In genomic region chr19:4515746-4516145, GRCm38 (mm10) we compare ENCODE assay signal across 12 mouse cellular contexts. TPM values are rescaled to one million over a fixed set of nuclear protein-coding genes. Genes with fewer than 3 reads are reported as not detected.
DNase-seq lines count a peak whose midpoint lies in the region; ATAC-seq and TF ChIP-seq lines count a peak whose summit lies in the region.
"Had no signal": no experiment of that assay in that cellular context is flagged by ENCODE, and none has a peak within 500 bp of the region (broad histone marks: within the 10 kb centered on the region; RNA-seq: fewer than 3 reads in every experiment).

No protein-coding gene starts in this region.

- H3K4me3 ChIP-seq in heart, embryonic 13.5 days, result no peak overlapping the region
- no peak overlapping the region for H3K4me3 ChIP-seq in heart, adult 2 months
- no peak overlapping the region for H3K4me3 ChIP-seq in neural tube, embryonic 11.5 days (ENCODE audit: low read depth, low read length)
- H3K4me3 ChIP-seq in hindbrain, embryonic 11.5 days (ENCODE audit: low read depth, low read length), result no peak overlapping the region
- H3K4me3 ChIP-seq in stomach, embryonic 15.5 days (replicated peaks), result no peak overlapping the region
- H3K4me3 ChIP-seq in heart, embryonic 10.5 days, result no peak overlapping the region

- peaks cover 10% of the 10 kb centered on the region for H3K27me3 ChIP-seq in heart, embryonic 13.5 days (replicated peaks)
- no peaks in the 10 kb centered on the region for H3K27me3 ChIP-seq in heart, adult 2 months (ENCODE audit: control insufficient read depth, insufficient read depth, low read length)
- no peaks in the 10 kb centered on the region for H3K27me3 ChIP-seq in neural tube, embryonic 11.5 days (ENCODE audit: control insufficient read depth, insufficient read depth, low read length)
- H3K27me3 ChIP-seq in hindbrain, embryonic 11.5 days (ENCODE audit: control insufficient read depth, insufficient read depth, low read length), result no peaks in the 10 kb centered on the region
- no peaks in the 10 kb centered on the region for H3K27me3 ChIP-seq in stomach, embryonic 15.5 days (replicated peaks)
- no peaks in the 10 kb centered on the region for H3K27me3 ChIP-seq in heart, embryonic 10.5 days (ENCODE audit: insufficient read depth, poor library complexity, severe bottlenecking)

- H3K36me3 ChIP-seq in heart, embryonic 13.5 days, result no peaks in the 10 kb centered on the region
- no peaks in the 10 kb centered on the region for H3K36me3 ChIP-seq in heart, adult 2 months (ENCODE audit: control insufficient read depth, insufficient read depth, low read length)
- H3K36me3 ChIP-seq in neural tube, embryonic 11.5 days (ENCODE audit: control insufficient read depth, insufficient read depth, low read length), result no peaks in the 10 kb centered on the region
- no peaks in the 10 kb centered on the region for H3K36me3 ChIP-seq in hindbrain, embryonic 11.5 days (ENCODE audit: control insufficient read depth, insufficient read depth, low read length)
- H3K36me3 ChIP-seq in stomach, embryonic 15.5 days, result no peaks in the 10 kb centered on the region
- H3K36me3 ChIP-seq in heart, embryonic 10.5 days, result no peaks in the 10 kb centered on the region

- no peaks in the 10 kb centered on the region for H3K79me2 ChIP-seq in heart, adult 2 months (replicated peaks; ENCODE audit: control insufficient read depth, insufficient read depth, low read length)

- ATAC-seq in heart, embryonic 13.5 days (ENCODE audit: extremely low read depth, insufficient number of reproducible peaks, low FRiP score, low TSS enrichment), result no peak
- ATAC-seq in neural tube, embryonic 11.5 days (ENCODE audit: insufficient read depth, low FRiP score, low TSS enrichment), result no peak
- ATAC-seq in hindbrain, embryonic 11.5 days (ENCODE audit: low FRiP score), result no peak
- peak; percentile 39; the same call in 1 of the 2 replicates for ATAC-seq in stomach, embryonic 15.5 days (ENCODE audit: insufficient read depth, low FRiP score, low read depth)

- no peak overlapping the region for H3K4me2 ChIP-seq in heart, embryonic 13.5 days
- H3K4me2 ChIP-seq in neural tube, embryonic 11.5 days (ENCODE audit: low read depth), result no peak overlapping the region
- H3K4me2 ChIP-seq in hindbrain, embryonic 11.5 days (replicated peaks; ENCODE audit: low read depth, low read length), result no peak overlapping the region
- no peak overlapping the region for H3K4me2 ChIP-seq in stomach, embryonic 15.5 days

- 0 out of 2 replicates have a peak overlapping the region, but pooled peaks have one; percentile 1 for H3K9ac ChIP-seq in heart, embryonic 13.5 days
- no peak overlapping the region for H3K9ac ChIP-seq in heart, adult 2 months (ENCODE audit: low read depth, low read length)
- H3K9ac ChIP-seq in neural tube, embryonic 11.5 days (ENCODE audit: low read length), result no peak overlapping the region
- no peak overlapping the region for H3K9ac ChIP-seq in hindbrain, embryonic 11.5 days (ENCODE audit: low read depth, low read length)
- H3K9ac ChIP-seq in stomach, embryonic 15.5 days, result no peak overlapping the region

- peaks cover 20% of the 10 kb centered on the region for H3K4me1 ChIP-seq in heart, embryonic 13.5 days
- H3K4me1 ChIP-seq in heart, adult 2 months (ENCODE audit: control insufficient read depth, insufficient read depth, low read length), result peaks cover 4% of the 10 kb centered on the region; the same call in 1 of the 2 replicates
- peaks cover 6% of the 10 kb centered on the region; the same call in 1 of the 2 replicates for H3K4me1 ChIP-seq in neural tube, embryonic 11.5 days (ENCODE audit: control insufficient read depth, insufficient read depth, low read length)
- no peaks in the 10 kb centered on the region for H3K4me1 ChIP-seq in hindbrain, embryonic 11.5 days (replicated peaks; ENCODE audit: control insufficient read depth, insufficient read depth, low read length)
- H3K4me1 ChIP-seq in stomach, embryonic 15.5 days, result peaks cover 12% of the 10 kb centered on the region
- peaks cover 24% of the 10 kb centered on the region for H3K4me1 ChIP-seq in heart, embryonic 10.5 days

- 0 out of 2 replicates have a peak overlapping the region, but pooled peaks have one; percentile 20 for H3K27ac ChIP-seq in heart, embryonic 13.5 days (replicated peaks)
- no peak overlapping the region for H3K27ac ChIP-seq in heart, adult 2 months
- no peak overlapping the region for H3K27ac ChIP-seq in neural tube, embryonic 11.5 days (ENCODE audit: low read depth, low read length)
- no peak overlapping the region for H3K27ac ChIP-seq in hindbrain, embryonic 11.5 days (ENCODE audit: low read depth, low read length)
- H3K27ac ChIP-seq in stomach, embryonic 15.5 days, result peak overlapping the region; percentile 8; the same call in 1 of the 2 replicates
- no peak overlapping the region for H3K27ac ChIP-seq in heart, embryonic 10.5 days

- TF ChIP-seq POLR2A in heart, adult 2 months (IDR thresholded peaks at IDR 0.05; ENCODE audit: insufficient read depth, low read depth, low read length), result no peak

- H3K9me3 ChIP-seq in heart, embryonic 13.5 days, result no peaks in the 10 kb centered on the region
- H3K9me3 ChIP-seq in neural tube, embryonic 11.5 days (ENCODE audit: control insufficient read depth, low read length), result no peaks in the 10 kb centered on the region
- H3K9me3 ChIP-seq in hindbrain, embryonic 11.5 days (ENCODE audit: control insufficient read depth, low read length), result no peaks in the 10 kb centered on the region
- H3K9me3 ChIP-seq in stomach, embryonic 15.5 days, result no peaks in the 10 kb centered on the region
- H3K9me3 ChIP-seq in heart, embryonic 10.5 days, result no peaks in the 10 kb centered on the region

- WGBS in heart, embryonic 13.5 days, result 35% methylated on average over 2 of the region's 2 CpGs
- 50% methylated on average over 2 of the region's 2 CpGs for WGBS in heart, adult 2 months
- WGBS in neural tube, embryonic 11.5 days, result 52% methylated on average over 2 of the region's 2 CpGs
- 64% methylated on average over 2 of the region's 2 CpGs for WGBS in hindbrain, embryonic 11.5 days
- 34% methylated on average over 2 of the region's 2 CpGs for WGBS in stomach, embryonic 15.5 days
- 47% methylated on average over 2 of the region's 2 CpGs for WGBS in heart, embryonic 10.5 days

- no peak for TF ChIP-seq CTCF in heart, adult 2 months (IDR thresholded peaks at IDR 0.05)

- TF ChIP-seq EP300 in heart, adult 2 months (IDR thresholded peaks at IDR 0.05; ENCODE audit: insufficient read depth, low read depth, low read length), result no peak

- intact Hi-C loops in heart, adult 2 months (cut with DNase I), result loop anchor here (10.0 kb wide), 1 partner anchor 319 kb away; the partner anchor contains the start of genes Ccdc87 and Ccs

- no peak for DNase-seq in heart, adult 2 months
- peak; percentile 50 for DNase-seq in neural tube, embryonic 11.5 days (ENCODE audit: low spot score)
- no peak for DNase-seq in neural tube, embryonic 10.5 days (ENCODE audit: extremely low spot score, low spot score)
- DNase-seq in hindbrain, embryonic 11.5 days (ENCODE audit: low spot score), result peak; percentile 38
- DNase-seq in gastrocnemius, adult 8-10 months (ENCODE audit: low spot score in 2 of 2), result no peak
- DNase-seq in heart, embryonic 10.5 days (ENCODE audit: low spot score), result no peak
- DNase-seq: right cerebral cortex, postnatal 14 days; thymus, postnatal 36 days had no signal

RNA-seq across cellular contexts. Expression of gene Pcx, which starts 5.5 kb away (rescaled TPM):
- 11.6 and 13.1 TPM in 2 replicates for polyA plus RNA-seq in heart, embryonic 13.5 days (2015; fragmentation: Nextera tagmentation; extraction: Ambion mirVana)
- total RNA-seq in heart, adult 2 months (2021), result 10 to 100 TPM; 44.8 to 52.5 TPM
- 25.1 and 39.0 TPM in 2 replicates for polyA plus RNA-seq in heart, adult 2 months (2012; rRNA removed)
- 19.3 and 19.6 TPM in 2 replicates for polyA plus RNA-seq in neural tube, embryonic 11.5 days (2014; fragmentation: Nextera tagmentation; extraction: Ambion mirVana)
- 11.8 and 13.4 TPM in 2 replicates for polyA plus RNA-seq in hindbrain, embryonic 11.5 days (2014; fragmentation: Nextera tagmentation; extraction: Ambion mirVana)
- 18.0 and 19.1 TPM in 2 replicates for polyA plus RNA-seq in stomach, embryonic 15.5 days (2015; fragmentation: Nextera tagmentation; extraction: Ambion mirVana)
- 100 to 1,000 TPM in 2 of 4 experiments, 10 to 100 TPM in 2; 60.2 to 229 (median 114) TPM for total RNA-seq in gastrocnemius, adult 8-10 months (2022)
- 21.4 and 25.3 TPM in 2 replicates for polyA plus RNA-seq in heart, embryonic 10.5 days (2016; fragmentation: Nextera tagmentation; extraction: Ambion mirVana)

RNA-seq across cellular contexts. Expression of gene 2010003K11Rik, which starts 17.4 kb away (rescaled TPM):
- not detected in 2 replicates for polyA plus RNA-seq in heart, embryonic 13.5 days (2015; fragmentation: Nextera tagmentation; extraction: Ambion mirVana)
- not detected for total RNA-seq in heart, adult 2 months (2021)
- 0.29 and 0.70 TPM in 2 replicates for polyA plus RNA-seq in heart, adult 2 months (2012; rRNA removed)
- polyA plus RNA-seq in neural tube, embryonic 11.5 days (2014; fragmentation: Nextera tagmentation; extraction: Ambion mirVana), result not detected in 2 replicates
- not detected in 2 replicates for polyA plus RNA-seq in hindbrain, embryonic 11.5 days (2014; fragmentation: Nextera tagmentation; extraction: Ambion mirVana)
- polyA plus RNA-seq in stomach, embryonic 15.5 days (2015; fragmentation: Nextera tagmentation; extraction: Ambion mirVana), result 1.2 and 1.3 TPM in 2 replicates
- under 1 TPM in 3 of 4 experiments, not detected in 1; 0.22 to 0.25 (median 0.24) TPM for total RNA-seq in gastrocnemius, adult 8-10 months (2022)
- polyA plus RNA-seq in heart, embryonic 10.5 days (2016; fragmentation: Nextera tagmentation; extraction: Ambion mirVana), result not detected in 2 replicates
- total RNA-seq: ES-E14; megakaryocyte, adult 5-6 weeks had no signal

RNA-seq across cellular contexts. Expression of gene Syt12, which starts 38.5 kb away (rescaled TPM):
- polyA plus RNA-seq in heart, embryonic 13.5 days (2015; fragmentation: Nextera tagmentation; extraction: Ambion mirVana), result 0.94 and 1.1 TPM in 2 replicates
- total RNA-seq in heart, adult 2 months (2021), result 10 to 100 TPM in 1 of 2 experiments, 1 to 10 TPM in 1; 6.9 to 13.2 TPM
- polyA plus RNA-seq in heart, adult 2 months (2012; rRNA removed), result 1.8 and 3.2 TPM in 2 replicates
- 0.58 and 1.8 TPM in 2 replicates for polyA plus RNA-seq in neural tube, embryonic 11.5 days (2014; fragmentation: Nextera tagmentation; extraction: Ambion mirVana)
- 0.91 and 0.99 TPM in 2 replicates for polyA plus RNA-seq in hindbrain, embryonic 11.5 days (2014; fragmentation: Nextera tagmentation; extraction: Ambion mirVana)
- polyA plus RNA-seq in stomach, embryonic 15.5 days (2015; fragmentation: Nextera tagmentation; extraction: Ambion mirVana), result 0.81 and 0.99 TPM in 2 replicates
- 1 to 10 TPM; 1.8 to 4.7 (median 2.2) TPM for total RNA-seq in gastrocnemius, adult 8-10 months (2022)
- polyA plus RNA-seq in heart, embryonic 10.5 days (2016; fragmentation: Nextera tagmentation; extraction: Ambion mirVana), result 0.89 and 0.97 TPM in 2 replicates
- total RNA-seq: megakaryocyte, adult 5-6 weeks had no signal

Comparison
In these comparisons a context has a peak if more than half of its experiments do, and no peak if none do; other contexts are left out.
1. H3K27ac ChIP-seq: peak in heart, embryonic 13.5 days (single experiment) and stomach, embryonic 15.5 days (single experiment); none in heart, adult 2 months (single experiment), neural tube, embryonic 11.5 days (single experiment), hindbrain, embryonic 11.5 days (single experiment) and heart, embryonic 10.5 days (single experiment).
2. DNase-seq: peak in neural tube, embryonic 11.5 days (single experiment) and hindbrain, embryonic 11.5 days (single experiment); none in heart, adult 2 months (0 of 2), neural tube, embryonic 10.5 days (single experiment), gastrocnemius, adult 8-10 months (0 of 2) and heart, embryonic 10.5 days (single experiment).